Comparison of ENCODE assay signal across 25 mouse cellular contexts in genomic region chr5:113664629-113665195, GRCm38 (mm10). TPM values are rescaled to one million over a fixed set of nuclear protein-coding genes. Genes with fewer than 3 reads are reported as not detected.
A peak's percentile ranks its signal among the peaks of the same experiment; 100 is the strongest.
DNase-seq lines count a peak whose midpoint lies in the region; ATAC-seq and TF ChIP-seq lines count a peak whose summit lies in the region.
"Had no signal": no experiment of that assay in that cellular context is flagged by ENCODE, and none has a peak within 500 bp of the region (broad histone marks: within the 10 kb centered on the region; RNA-seq: fewer than 3 reads in every experiment).

No protein-coding gene starts in this region.

- in situ Hi-C loops in ES-E14 (cut with MboI; ENCODE audit: low sequenced_read_pairs in 2 of 2, unreplicated experiment in 2 of 2): no loop called here

- no peak overlapping the region for H3K9ac ChIP-seq in ES-E14 (ENCODE audit: insufficient read depth, low read depth, low read length, poor library complexity, severe bottlenecking)
- H3K9ac ChIP-seq in stomach, postnatal 0 days (ENCODE audit: low read length): no peak overlapping the region
- H3K9ac ChIP-seq: heart, embryonic 15.5 days; liver, embryonic 14.5 days had no signal

- no peak for TF ChIP-seq EP300 in stomach, postnatal 0 days (optimal IDR thresholded peaks at IDR 0.05)

- peaks cover 4 to 9% of the 10 kb centered on the region in 2 experiments; a peak in 3 of 4 replicates for H3K4me1 ChIP-seq in ES-E14 (ENCODE audit: control insufficient read depth in 2 of 2, insufficient read depth in 2 of 2, low read length in 2 of 2, poor library complexity in 1 of 2)
- no peaks in the 10 kb centered on the region for H3K4me1 ChIP-seq in stomach, postnatal 0 days (replicated peaks; ENCODE audit: control insufficient read depth, insufficient read depth)
- H3K4me1 ChIP-seq: heart, embryonic 15.5 days; hindbrain, embryonic 10.5 days had no signal

- peak; percentile 80 for ATAC-seq in granulocyte monocyte progenitor cell, adult 5-6 weeks (replicated peaks; ENCODE audit: poor library complexity, severe bottlenecking)
- ATAC-seq in stomach, postnatal 0 days (ENCODE audit: low FRiP score, low TSS enrichment): peak; percentile 48
- ATAC-seq: lung, postnatal 0 days had no signal

- DNase-seq in gastrocnemius, postnatal 14 days: peak; percentile 16
- no peak for DNase-seq in gastrocnemius, adult 8-10 months (ENCODE audit: low spot score in 2 of 2)
- DNase-seq in ES-E14 (ENCODE audit: low read depth, low spot score): peak; percentile 89
- peak; percentile 35 for DNase-seq in stomach, postnatal 0 days (ENCODE audit: low spot score)
- no peak for DNase-seq in cerebellum, adult 9-11 months
- no peak for DNase-seq in ovary, postnatal 36 days (ENCODE audit: low spot score)
- DNase-seq: adrenal gland, adult 8-10 months; B cell, adult 2 months; cerebellum, adult 18-20 months; heart, adult 11 months; kidney, adult 2 months; kidney, postnatal 25 days; right cerebral cortex, postnatal 4 days; thymus, postnatal 36 days had no signal

- H3K9me3 ChIP-seq in ES-E14 (ENCODE audit: control insufficient read depth, insufficient read depth, low read depth, low read length): no peaks in the 10 kb centered on the region
- H3K9me3 ChIP-seq in stomach, postnatal 0 days (ENCODE audit: control insufficient read depth, low read length): no peaks in the 10 kb centered on the region
- H3K9me3 ChIP-seq: hindbrain, embryonic 10.5 days had no signal

- H3K4me3 ChIP-seq in ES-E14 (ENCODE audit: insufficient read depth in 1 of 2, low read depth in 1 of 2, low read length in 2 of 2, poor library complexity in 1 of 2, severe bottlenecking in 1 of 2): peak overlapping the region in 1 of 2 experiments; percentile 44; a peak in 1 of 4 replicates
- no peak overlapping the region for H3K4me3 ChIP-seq in stomach, postnatal 0 days (ENCODE audit: low read depth, low read length)
- H3K4me3 ChIP-seq: heart, embryonic 15.5 days; hindbrain, embryonic 10.5 days had no signal

- intact Hi-C loops in gastrocnemius, postnatal 14 days (cut with DNase I; ENCODE audit: low total_unique reads): no loop called here

- H3K27ac ChIP-seq in ES-E14 (ENCODE audit: insufficient read depth, low read depth, low read length, poor library complexity, severe bottlenecking): no peak overlapping the region
- H3K27ac ChIP-seq in stomach, postnatal 0 days (replicated peaks): no peak overlapping the region
- H3K27ac ChIP-seq: heart, embryonic 15.5 days; hindbrain, embryonic 10.5 days; liver, embryonic 14.5 days had no signal

- TF ChIP-seq CTCF in stomach, postnatal 0 days (IDR thresholded peaks at IDR 0.05; ENCODE audit: low read depth): no peak

- WGBS in stomach, postnatal 0 days: 62% methylated on average over 12 of the region's 12 CpGs

- H3K27me3 ChIP-seq in stomach, postnatal 0 days (ENCODE audit: control insufficient read depth, insufficient read depth, low read length): no peaks in the 10 kb centered on the region

- H3K4me2 ChIP-seq in stomach, postnatal 0 days (replicated peaks; ENCODE audit: low read depth): no peak overlapping the region
- H3K4me2 ChIP-seq: heart, embryonic 15.5 days had no signal

- no peaks in the 10 kb centered on the region for H3K36me3 ChIP-seq in ES-E14 (ENCODE audit: control insufficient read depth, insufficient read depth, low read length, poor library complexity, severe bottlenecking)
- H3K36me3 ChIP-seq in stomach, postnatal 0 days (ENCODE audit: control insufficient read depth, insufficient read depth, low read length): no peaks in the 10 kb centered on the region
- H3K36me3 ChIP-seq: heart, embryonic 15.5 days; hindbrain, embryonic 10.5 days had no signal

TF ChIP-seq in ES-E14, 5 proteins besides CTCF, POLR2A, EP300 and RAD21:
- TF ChIP-seq ZNF384 (IDR thresholded peaks at IDR 0.05; ENCODE audit: low read depth, low read length) (no peak), CHD2 (IDR thresholded peaks at IDR 0.05; ENCODE audit: low read depth, low read length) (no peak), MAFK (IDR thresholded peaks at IDR 0.05; ENCODE audit: insufficient read depth, low read depth, low read length) (no peak), HCFC1 (IDR thresholded peaks at IDR 0.05; ENCODE audit: borderline replicate concordance, insufficient read depth, low read length) (no peak), ZC3H11A (IDR thresholded peaks at IDR 0.05; ENCODE audit: borderline replicate concordance, low read depth, low read length) (no peak)

RNA-seq across cellular contexts. Expression of gene Cmklr1, which starts 14.5 kb away (rescaled TPM):
- 10 to 100 TPM; 14.6 to 14.8 TPM for total RNA-seq in gastrocnemius, postnatal 14 days (2021)
- 10 to 100 TPM in 1 of 4 experiments, 1 to 10 TPM in 3; 6.6 to 11.3 (median 8.4) TPM for total RNA-seq in gastrocnemius, adult 8-10 months (2022)
- total RNA-seq in ES-E14 (2012; rRNA removed): 10.4 and 24.4 TPM in 2 replicates
- total RNA-seq in granulocyte monocyte progenitor cell, adult 5-6 weeks (2014; fragmentation: Nextera tagmentation): 1.7 TPM in 1 of 2 replicates, not detected in the other
- not detected in 2 replicates for total RNA-seq in granulocyte monocyte progenitor cell, adult 5-6 weeks (2017)
- polyA plus RNA-seq in stomach, postnatal 0 days (2015; fragmentation: Nextera tagmentation; extraction: Ambion mirVana): 2.0 and 2.6 TPM in 2 replicates
- total RNA-seq: MEL had no signal

RNA-seq across cellular contexts. Expression of gene 1700069L16Rik, which starts 59.9 kb away (rescaled TPM):
- not detected for total RNA-seq in gastrocnemius, postnatal 14 days (2021)
- not detected for total RNA-seq in gastrocnemius, adult 8-10 months (2022)
- not detected in 2 replicates for total RNA-seq in ES-E14 (2012; rRNA removed)
- not detected in 2 replicates for total RNA-seq in granulocyte monocyte progenitor cell, adult 5-6 weeks (2014; fragmentation: Nextera tagmentation)
- not detected in 2 replicates for total RNA-seq in granulocyte monocyte progenitor cell, adult 5-6 weeks (2017)
- polyA plus RNA-seq in stomach, postnatal 0 days (2015; fragmentation: Nextera tagmentation; extraction: Ambion mirVana): not detected in 2 replicates
- total RNA-seq: adrenal gland, adult 8-10 months; layer of hippocampus, postnatal 10 days; left cerebral cortex, postnatal 10 days; MEL had no signal
- polyA plus RNA-seq: cortical plate, adult 2 months; embryonic facial prominence, embryonic 14.5 days; heart, embryonic 15.5 days; hindbrain, embryonic 10.5 days; kidney, adult 2 months; liver, embryonic 14.5 days; lung, postnatal 0 days; neural tube, embryonic 14.5 days had no signal

Comparison
In these comparisons a context has a peak if more than half of its experiments do, and no peak if none do; other contexts are left out.
1. DNase-seq: peak in gastrocnemius, postnatal 14 days (single experiment), ES-E14 (single experiment) and stomach, postnatal 0 days (single experiment); none in gastrocnemius, adult 8-10 months (0 of 2), cerebellum, adult 9-11 months (single experiment) and ovary, postnatal 36 days (single experiment).